Mouse (Mus musculus): ENCODE measurements around the gene Cog6. TPM values are rescaled to one million over a fixed set of nuclear protein-coding genes. Genes with fewer than 3 reads are reported as not detected.

Cog6 gene
- polyA plus RNA-seq, 1 experiment from 2014 or later = 52.0 TPM

DNA sequence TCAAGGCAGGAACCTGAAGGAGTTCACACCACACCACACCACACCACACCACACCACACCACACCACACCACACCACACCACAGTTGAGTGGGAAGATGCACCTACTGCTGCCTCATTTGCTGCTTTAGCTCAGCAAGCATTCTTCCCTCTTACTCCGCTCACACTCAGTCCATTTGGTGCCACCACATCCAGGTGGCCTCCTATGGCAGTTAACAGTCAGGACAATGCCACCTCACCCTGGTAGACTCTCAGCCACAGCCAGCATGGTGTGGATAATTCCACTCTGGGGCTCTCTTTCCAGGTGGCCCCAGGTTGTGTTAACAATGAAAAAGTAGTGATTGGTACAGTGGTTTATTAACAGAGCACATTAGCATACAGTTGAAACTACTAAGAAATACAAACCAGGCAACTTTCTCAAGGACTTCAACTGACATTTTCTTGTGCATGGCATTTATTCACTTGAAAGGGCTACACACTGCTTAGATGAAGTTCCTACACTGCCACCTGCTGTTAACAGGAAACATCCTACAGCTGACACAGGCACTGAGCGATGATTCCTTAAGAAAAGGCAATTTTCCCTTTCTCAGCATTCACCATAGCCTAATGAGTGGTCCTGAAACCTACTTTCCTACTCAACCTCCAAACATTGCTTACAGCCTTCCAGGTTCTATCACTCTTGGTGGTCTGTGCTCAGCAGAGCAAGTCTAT, 12.5 kb downstream of the Cog6 start:
- H3K4me2 ChIP-seq (replicated peaks; ENCODE audit: low read depth, low read length) = no peak overlapping the region
- H3K9me3 ChIP-seq (ENCODE audit: control insufficient read depth, low read length) = no peaks in the 10 kb centered on the region
- H3K9ac ChIP-seq (ENCODE audit: low read depth, low read length) = no peak overlapping the region
- no peaks in the 10 kb centered on the region for H3K4me1 ChIP-seq (ENCODE audit: control insufficient read depth, insufficient read depth, low read length)
- ATAC-seq (ENCODE audit: low FRiP score, low TSS enrichment) = no peak; the same call in 1 of the 2 replicates
- no peak overlapping the region for H3K4me3 ChIP-seq (ENCODE audit: low read length)
- no peaks in the 10 kb centered on the region for H3K27me3 ChIP-seq (ENCODE audit: control insufficient read depth, insufficient read depth, low read length)
- 72% methylated on average over 2 of the region's 2 CpGs for WGBS
- no peak overlapping the region for H3K27ac ChIP-seq (ENCODE audit: low read depth, low read length)
- peaks cover 38% of the 10 kb centered on the region for H3K36me3 ChIP-seq (ENCODE audit: control insufficient read depth, insufficient read depth, low read length)

- H3K9ac ChIP-seq (ENCODE audit: low read depth, low read length) = no peak overlapping the region
- WGBS = 46% methylated on average over 6 of the region's 6 CpGs
- H3K27ac ChIP-seq (ENCODE audit: low read depth, low read length) = no peak overlapping the region
- no peak overlapping the region for H3K4me3 ChIP-seq (ENCODE audit: low read length)
- H3K9me3 ChIP-seq (ENCODE audit: control insufficient read depth, low read length) = no peaks in the 10 kb centered on the region
- peaks cover 6% of the 10 kb centered on the region; the same call in 1 of the 2 replicates for H3K4me1 ChIP-seq (ENCODE audit: control insufficient read depth, insufficient read depth, low read length)
- H3K4me2 ChIP-seq (replicated peaks; ENCODE audit: low read depth, low read length) = no peak overlapping the region
- no peaks in the 10 kb centered on the region for H3K27me3 ChIP-seq (ENCODE audit: control insufficient read depth, insufficient read depth, low read length)
- peaks cover 23% of the 10 kb centered on the region for H3K36me3 ChIP-seq (ENCODE audit: control insufficient read depth, insufficient read depth, low read length)
- no peak for ATAC-seq (ENCODE audit: low FRiP score, low TSS enrichment)
These were observed 15.0 kb downstream of the Cog6 start for GRCm38 (mm10) chr3:53002076-53002475.

- H3K36me3 ChIP-seq (ENCODE audit: control insufficient read depth, insufficient read depth, low read length) = peaks cover 29% of the 10 kb centered on the region
- no peak for ATAC-seq (ENCODE audit: low FRiP score, low TSS enrichment)
These were observed 17.0 kb downstream of the Cog6 start for GRCm38 (mm10) chr3:52999996-53000395.

DNA sequence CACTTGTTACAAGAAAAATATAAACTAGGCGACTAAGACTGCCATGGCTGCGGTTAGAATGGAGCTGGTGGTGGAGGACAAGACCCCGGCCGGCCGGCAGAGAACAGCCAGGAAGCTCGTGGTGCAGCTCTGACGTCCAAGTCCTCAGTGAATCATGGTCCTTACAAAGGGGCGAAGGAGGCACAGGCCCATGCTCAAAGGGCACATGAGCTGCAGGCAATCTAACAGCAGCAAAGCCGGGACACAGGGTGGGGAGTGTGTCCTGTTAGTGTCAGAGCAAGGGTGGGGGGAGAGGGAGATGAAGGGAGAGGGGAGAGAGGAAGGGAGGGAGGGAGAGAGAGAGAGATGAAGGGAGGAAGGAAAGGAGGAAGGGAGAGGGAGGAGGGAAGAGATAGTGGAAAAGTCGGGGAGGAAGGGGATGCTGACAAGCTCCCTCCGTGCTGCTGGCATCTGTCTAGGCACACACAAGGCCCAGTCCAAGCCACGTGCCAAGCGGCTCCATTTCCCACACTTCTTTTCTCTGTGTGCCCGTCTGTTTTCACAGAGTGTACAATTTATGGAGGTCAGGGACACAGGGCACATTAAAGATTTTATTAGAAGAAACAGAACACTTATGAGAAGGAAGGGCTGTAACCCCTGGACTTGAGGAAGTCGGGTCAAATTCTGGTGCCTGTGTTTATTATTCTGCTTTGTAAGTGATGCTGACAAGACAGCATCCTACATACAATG, 17.9 kb downstream of the Cog6 start:
- H3K36me3 ChIP-seq (ENCODE audit: control insufficient read depth, insufficient read depth, low read length) = peaks cover 30% of the 10 kb centered on the region
- ATAC-seq (ENCODE audit: low FRiP score, low TSS enrichment) = peak; percentile 71

More at GRCm38 (mm10) chr3:52999996-53000395, 17.0 kb downstream of the Cog6 start:
- no peak overlapping the region for H3K27ac ChIP-seq (ENCODE audit: low read depth, low read length)
- H3K9ac ChIP-seq (ENCODE audit: low read depth, low read length) = no peak overlapping the region
- H3K9me3 ChIP-seq (ENCODE audit: control insufficient read depth, low read length) = no peaks in the 10 kb centered on the region
- H3K27me3 ChIP-seq (ENCODE audit: control insufficient read depth, insufficient read depth, low read length) = no peaks in the 10 kb centered on the region
- H3K4me1 ChIP-seq (ENCODE audit: control insufficient read depth, insufficient read depth, low read length) = peaks cover 6% of the 10 kb centered on the region; the same call in 1 of the 2 replicates
- H3K4me3 ChIP-seq (ENCODE audit: low read length) = no peak overlapping the region
- no peak overlapping the region for H3K4me2 ChIP-seq (replicated peaks; ENCODE audit: low read depth, low read length)
- WGBS = 64% methylated on average over 3 of the region's 3 CpGs

GRCm38 (mm10) chr3:52997381-52997780, 19.7 kb downstream of the Cog6 start:
- Histone ChIP-seq H3K4me2 (replicated peaks; ENCODE audit: low read depth, low read length) (no peak overlapping the region), H3K9ac (ENCODE audit: low read depth, low read length) (no peak overlapping the region), H3K36me3 (ENCODE audit: control insufficient read depth, insufficient read depth, low read length) (peaks cover 40% of the 10 kb centered on the region), H3K27ac (ENCODE audit: low read depth, low read length) (no peak overlapping the region), H3K4me3 (ENCODE audit: low read length) (no peak overlapping the region), H3K4me1 (ENCODE audit: control insufficient read depth, insufficient read depth, low read length) (peaks cover 6% of the 10 kb centered on the region; the same call in 1 of the 2 replicates), H3K9me3 (ENCODE audit: control insufficient read depth, low read length) (no peaks in the 10 kb centered on the region), H3K27me3 (ENCODE audit: control insufficient read depth, insufficient read depth, low read length) (no peaks in the 10 kb centered on the region)
- 82% methylated on average over 1 of the region's 1 CpGs for WGBS
- ATAC-seq (ENCODE audit: low FRiP score, low TSS enrichment) = no peak

More for the DNA sequence above, 17.9 kb downstream of the Cog6 start:
- H3K27me3 ChIP-seq (ENCODE audit: control insufficient read depth, insufficient read depth, low read length) = no peaks in the 10 kb centered on the region
- no peaks in the 10 kb centered on the region for H3K9me3 ChIP-seq (ENCODE audit: control insufficient read depth, low read length)
- H3K9ac ChIP-seq (ENCODE audit: low read depth, low read length) = no peak overlapping the region
- H3K27ac ChIP-seq (ENCODE audit: low read depth, low read length) = no peak overlapping the region
- H3K4me2 ChIP-seq (replicated peaks; ENCODE audit: low read depth, low read length) = no peak overlapping the region
- WGBS = 34% methylated on average over 15 of the region's 15 CpGs
- H3K4me3 ChIP-seq (ENCODE audit: low read length) = no peak overlapping the region
- peaks cover 6% of the 10 kb centered on the region; the same call in 1 of the 2 replicates for H3K4me1 ChIP-seq (ENCODE audit: control insufficient read depth, insufficient read depth, low read length)

- Histone ChIP-seq H3K4me1 (ENCODE audit: control insufficient read depth, insufficient read depth, low read length) (peaks cover 6% of the 10 kb centered on the region; the same call in 1 of the 2 replicates), H3K9me3 (ENCODE audit: control insufficient read depth, low read length) (no peaks in the 10 kb centered on the region), H3K36me3 (ENCODE audit: control insufficient read depth, insufficient read depth, low read length) (peaks cover 42% of the 10 kb centered on the region), H3K27me3 (ENCODE audit: control insufficient read depth, insufficient read depth, low read length) (no peaks in the 10 kb centered on the region), H3K4me3 (ENCODE audit: low read length) (no peak overlapping the region), H3K27ac (ENCODE audit: low read depth, low read length) (no peak overlapping the region), H3K4me2 (replicated peaks; ENCODE audit: low read depth, low read length) (no peak overlapping the region), H3K9ac (ENCODE audit: low read depth, low read length) (no peak overlapping the region)
- ATAC-seq (ENCODE audit: low FRiP score, low TSS enrichment) = no peak
- 94% methylated on average over 5 of the region's 5 CpGs for WGBS
These were observed 20.4 kb downstream of the Cog6 start for GRCm38 (mm10) chr3:52996635-52997034.

- H3K4me3 ChIP-seq (ENCODE audit: low read length) = no peak overlapping the region
- H3K9me3 ChIP-seq (ENCODE audit: control insufficient read depth, low read length) = no peaks in the 10 kb centered on the region
- no peak overlapping the region for H3K9ac ChIP-seq (ENCODE audit: low read depth, low read length)
- H3K36me3 ChIP-seq (ENCODE audit: control insufficient read depth, insufficient read depth, low read length) = peaks cover 31% of the 10 kb centered on the region
- no peak for ATAC-seq (ENCODE audit: low FRiP score, low TSS enrichment)
- no peak overlapping the region for H3K4me2 ChIP-seq (replicated peaks; ENCODE audit: low read depth, low read length)
- H3K27me3 ChIP-seq (ENCODE audit: control insufficient read depth, insufficient read depth, low read length) = no peaks in the 10 kb centered on the region
- H3K27ac ChIP-seq (ENCODE audit: low read depth, low read length) = no peak overlapping the region
- 72% methylated on average over 5 of the region's 5 CpGs for WGBS
- peaks cover 6% of the 10 kb centered on the region; the same call in 1 of the 2 replicates for H3K4me1 ChIP-seq (ENCODE audit: control insufficient read depth, insufficient read depth, low read length)
These were observed 22.4 kb downstream of the Cog6 start for GRCm38 (mm10) chr3:52994666-52995065.

DNA sequence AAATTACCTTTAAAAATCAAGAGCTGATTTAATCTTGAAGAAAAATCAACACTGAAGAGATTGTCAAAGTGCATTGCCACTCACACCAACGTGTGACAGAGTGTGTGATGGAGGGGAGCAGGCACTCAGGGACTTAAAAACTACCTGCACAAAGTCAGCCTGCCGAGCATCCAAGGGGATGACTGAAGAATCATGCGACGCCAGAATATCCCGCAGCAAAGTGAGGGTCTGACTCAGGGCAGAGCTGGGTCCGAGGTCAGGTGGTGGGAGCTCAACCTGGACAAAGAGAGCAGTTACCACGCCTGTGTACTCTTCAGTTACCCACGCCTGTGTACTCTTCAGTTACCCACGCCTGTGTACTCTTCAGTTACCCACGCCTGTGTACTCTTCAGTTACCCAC, 23.7 kb downstream of the Cog6 start:
- Histone ChIP-seq H3K4me2 (replicated peaks; ENCODE audit: low read depth, low read length) (no peak overlapping the region), H3K36me3 (ENCODE audit: control insufficient read depth, insufficient read depth, low read length) (peaks cover 32% of the 10 kb centered on the region), H3K9ac (ENCODE audit: low read depth, low read length) (no peak overlapping the region), H3K9me3 (ENCODE audit: control insufficient read depth, low read length) (no peaks in the 10 kb centered on the region), H3K27ac (ENCODE audit: low read depth, low read length) (no peak overlapping the region), H3K4me3 (ENCODE audit: low read length) (no peak overlapping the region), H3K27me3 (ENCODE audit: control insufficient read depth, insufficient read depth, low read length) (no peaks in the 10 kb centered on the region), H3K4me1 (ENCODE audit: control insufficient read depth, insufficient read depth, low read length) (no peaks in the 10 kb centered on the region)
- no peak for ATAC-seq (ENCODE audit: low FRiP score, low TSS enrichment)
- WGBS = 92% methylated on average over 9 of the region's 10 CpGs
